Mouse (Mus musculus) inflammation-experienced regulatory T-cells (primary cell): Measurements from ENCODE around the gene Epm2a. TPM values are rescaled to one million over a fixed set of nuclear protein-coding genes. Genes with fewer than 3 reads are reported as not detected.

Experiments
- polyA plus RNA-seq, 2 experiments: library from polyadenylated mRNA; unstranded; fragments of 100-300 nt; shearing (Covaris generic); gene quantifications; one replicate each; pipeline ENCODE4 v1.2.1; 2017

The Epm2a gene
- 1 to 10 TPM in 1 of 2 experiments, under 1 TPM in 1; 0.10 to 2.1 TPM for polyA plus RNA-seq

DNA sequence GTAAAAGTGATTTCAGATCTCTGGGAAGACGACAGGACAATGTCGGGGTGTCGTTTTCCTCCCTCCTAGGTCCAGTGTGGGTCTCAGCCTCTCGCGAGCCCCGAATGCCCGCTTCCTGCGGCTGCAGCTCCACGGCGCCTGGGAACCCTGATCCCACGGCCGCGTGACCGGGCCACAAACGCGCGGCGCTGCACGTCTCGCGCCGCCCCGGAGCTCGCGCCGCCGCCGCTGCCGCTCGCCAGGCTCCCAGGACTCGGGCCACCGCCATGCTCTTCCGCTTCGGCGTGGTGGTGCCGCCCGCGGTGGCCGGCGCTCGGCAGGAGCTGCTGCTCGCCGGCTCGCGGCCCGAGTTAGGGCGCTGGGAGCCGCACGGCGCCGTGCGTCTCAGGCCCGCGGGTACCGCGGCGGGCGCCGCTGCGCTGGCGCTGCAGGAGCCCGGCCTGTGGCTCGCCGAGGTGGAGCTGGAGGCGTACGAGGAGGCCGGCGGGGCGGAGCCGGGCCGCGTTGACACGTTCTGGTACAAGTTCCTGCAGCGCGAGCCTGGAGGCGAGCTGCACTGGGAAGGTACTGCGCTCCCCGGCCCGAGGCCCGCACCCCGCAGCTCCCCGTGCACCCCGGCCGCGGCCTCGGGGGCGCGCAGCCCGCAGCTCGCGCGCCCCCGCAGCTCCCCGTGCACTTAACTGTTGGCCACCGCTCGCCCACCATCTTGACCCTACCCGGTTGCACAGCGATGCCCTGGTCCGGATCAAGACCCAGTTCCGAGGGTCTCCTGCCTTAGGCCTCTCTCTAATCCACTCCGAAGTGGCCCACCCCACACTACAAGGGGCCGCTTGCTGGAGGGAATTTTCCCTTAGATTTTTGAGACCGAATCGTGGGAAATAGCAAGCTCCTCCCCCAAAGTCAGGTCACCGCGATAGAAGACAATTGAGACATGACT is at the start of gene Epm2a:
Epm2a (plus strand) TSS at position 200 of the 937 bp plus-strand sequence.

Other genes with a start within 250 kb of the Epm2a start
- 10 to 100 TPM; 35.0 to 40.8 TPM for gene Shprh, start 194.0 kb upstream of the Epm2a start, polyA plus RNA-seq
- 1 to 10 TPM; 3.9 to 7.1 TPM for gene Fbxo30, start 62.1 kb upstream of the Epm2a start, polyA plus RNA-seq